Mouse (Mus musculus): ENCODE measurements around the gene Stk26.

GRCm38 (mm10) chrX:50841587-50841986 is 740 bp downstream of the Stk26 start:
- no peak for TF ChIP-seq CTCF (IDR thresholded peaks at IDR 0.05; ENCODE audit: extremely low read depth, insufficient read depth, insufficient read length, insufficient replicate concordance)
- no peak for TF ChIP-seq POLR2A (IDR thresholded peaks at IDR 0.05; ENCODE audit: low read depth, low read length)
